Mouse (Mus musculus) layer of hippocampus, adult 11-12 months (tissue): ENCODE data around the gene Klb.

Source experiments
- DNase-seq: peaks from one replicate; pipeline ENCODE4 v3.0.0; 2022; ENCODE audit warnings: low spot score

Gene Klb

GRCm38 (mm10) chr5:65374746-65375145 lies 26.6 kb downstream of the Klb start:
- no peak for DNase-seq

DNA sequence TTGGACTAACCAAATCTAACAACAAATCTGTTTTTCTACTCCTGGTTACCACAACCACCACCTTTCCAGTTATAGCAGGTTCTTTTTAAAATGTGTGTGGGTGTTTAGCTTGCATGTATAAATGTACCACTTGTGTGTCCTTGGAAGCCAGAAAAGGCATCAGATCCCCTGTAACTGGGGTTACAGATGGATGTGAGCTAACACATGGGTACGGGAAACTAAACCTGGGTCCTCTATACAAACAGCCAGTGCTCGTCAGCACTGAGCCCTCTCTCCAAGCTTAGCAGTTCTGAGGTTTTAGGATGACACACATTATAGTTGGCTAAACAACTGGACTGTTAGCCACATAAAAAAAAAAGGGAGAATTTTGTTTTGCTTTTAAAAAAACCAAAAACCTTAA lies 37.6 kb downstream of the Klb start:
- no peak for DNase-seq

DNA sequence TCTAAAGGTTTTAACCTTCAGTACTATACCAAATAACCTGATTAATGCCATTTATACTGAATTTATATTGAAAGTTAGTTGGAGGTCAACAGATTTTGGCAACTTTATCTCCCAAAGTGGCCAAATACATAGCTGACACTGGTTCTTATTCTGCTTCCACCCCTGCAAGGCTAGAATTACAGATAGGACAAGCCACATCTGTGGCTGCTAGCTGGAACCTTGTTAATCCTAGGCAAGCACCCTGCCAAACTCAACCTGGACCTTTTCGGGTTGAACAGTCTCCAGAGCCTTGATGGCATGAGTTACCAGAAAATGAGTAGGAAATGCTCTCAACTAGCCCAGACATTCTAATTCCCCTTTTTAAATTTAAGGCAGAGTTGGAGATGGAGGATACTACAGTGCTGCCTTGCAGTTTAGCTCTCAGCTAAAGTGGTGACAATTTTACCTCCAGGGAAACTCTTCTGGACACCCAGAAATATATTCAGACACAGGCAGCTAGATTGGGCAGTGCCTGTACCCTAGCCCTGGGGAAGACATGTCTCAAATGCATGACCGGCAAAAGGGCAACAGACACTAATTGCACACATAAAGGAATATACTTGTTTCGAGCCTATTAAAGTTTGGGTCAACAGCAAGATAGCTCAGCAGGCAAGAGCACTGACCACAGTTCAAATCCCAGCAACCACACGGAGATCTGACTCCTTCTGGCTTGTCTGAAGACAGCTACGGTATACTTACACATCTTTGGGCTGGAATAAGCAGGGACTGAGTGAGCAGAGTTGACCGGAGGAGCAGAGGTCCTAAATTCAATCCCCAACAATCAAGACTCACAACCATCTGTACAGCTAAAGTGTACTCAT lies 39.1 kb downstream of the Klb start:
- no peak for DNase-seq

DNA sequence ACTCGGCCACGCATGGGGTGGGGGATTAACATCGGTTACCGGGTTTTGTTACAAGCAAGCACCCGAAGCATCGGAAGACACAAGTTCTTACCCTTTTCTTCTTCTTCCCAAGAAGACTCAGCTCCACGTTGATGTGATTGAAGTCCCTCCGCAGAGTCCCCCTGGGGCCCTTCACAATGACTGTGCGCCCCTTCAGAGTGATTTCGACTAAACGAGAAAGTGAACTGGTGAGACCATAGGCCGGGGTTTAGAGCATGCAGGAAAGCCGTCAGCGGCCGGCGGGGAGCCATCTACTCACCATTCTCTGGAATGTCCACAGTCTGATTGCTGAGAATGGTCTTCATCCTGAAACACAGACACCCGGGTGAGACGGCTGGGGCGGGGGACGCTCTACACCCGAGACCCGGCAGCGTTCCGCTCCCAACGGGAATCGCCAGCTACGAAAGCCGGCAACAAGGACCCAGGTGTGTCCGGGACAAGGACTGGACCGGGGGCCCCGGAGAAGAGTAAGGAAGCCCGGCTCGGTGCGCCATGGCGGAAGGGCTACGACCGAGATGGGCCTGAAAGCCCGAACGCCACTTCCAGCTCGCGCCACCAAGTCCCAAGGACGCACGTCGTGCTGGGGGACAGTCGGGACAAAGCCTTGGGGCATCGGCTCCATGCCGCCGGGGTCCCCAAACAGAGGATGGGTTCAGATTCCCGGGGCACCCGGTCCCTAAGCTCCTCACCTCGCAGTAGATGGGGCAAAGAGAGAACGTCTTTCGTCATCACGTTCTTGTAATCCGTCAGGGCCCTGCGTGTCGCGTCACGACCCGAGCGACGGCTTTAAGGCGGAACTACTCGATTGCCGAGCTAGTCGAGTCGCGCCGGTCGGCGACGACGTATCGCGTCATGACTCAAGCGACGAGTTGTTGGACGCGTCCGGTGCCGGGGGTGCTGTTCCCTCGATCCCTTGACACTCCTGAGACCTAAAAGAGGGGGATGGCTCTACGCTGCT lies 42.8 kb downstream of the Klb start, which contains the start of the genes Rpl9 and Lias:
TSS of gene Rpl9 (minus strand) at position 797 of the 997 bp plus-strand sequence.
TSS of gene Lias (plus strand) at position 850 of the 997 bp plus-strand sequence.
- peak; percentile 98 for DNase-seq

- no peak for DNase-seq
Observed at GRCm38 (mm10) chr5:65391753-65392152, 43.6 kb downstream of the Klb start.

GRCm38 (mm10) chr5:65394425-65394824 lies 46.3 kb downstream of the Klb start:
- DNase-seq = no peak

GRCm38 (mm10) chr5:65401251-65401994 lies 53.3 kb downstream of the Klb start:
- DNase-seq = peak; percentile 81

- no peak for DNase-seq
Observed at GRCm38 (mm10) chr5:65407989-65408388, 59.9 kb downstream of the Klb start.

- no peak for DNase-seq
Observed at GRCm38 (mm10) chr5:65415653-65416458, 67.7 kb downstream of the Klb start.

GRCm38 (mm10) chr5:65419136-65419535 lies 71.0 kb downstream of the Klb start:
- no peak for DNase-seq

GRCm38 (mm10) chr5:65420822-65421221 lies 72.7 kb downstream of the Klb start:
- no peak for DNase-seq

GRCm38 (mm10) chr5:65422803-65423202 lies 74.7 kb downstream of the Klb start:
- DNase-seq = no peak

DNA sequence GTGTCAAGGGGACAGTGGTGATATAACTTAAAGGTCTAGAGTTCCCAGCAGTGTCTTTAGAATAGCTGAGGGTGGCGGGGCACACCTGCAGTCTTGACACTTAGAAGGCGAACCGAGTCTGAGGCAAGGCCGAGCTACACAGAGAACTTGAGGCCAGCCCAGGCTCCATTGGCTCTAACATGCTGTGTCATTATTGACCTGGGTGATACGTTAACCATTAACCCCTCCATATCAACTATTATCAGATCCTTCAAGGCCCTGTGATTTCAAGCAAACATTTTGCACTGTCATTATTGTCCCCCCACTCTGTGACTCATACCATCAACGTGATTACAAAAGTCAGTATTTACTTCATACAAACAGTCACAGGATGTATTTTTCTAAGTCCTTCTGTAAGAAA lies 76.1 kb downstream of the Klb start:
- no peak for DNase-seq

DNA sequence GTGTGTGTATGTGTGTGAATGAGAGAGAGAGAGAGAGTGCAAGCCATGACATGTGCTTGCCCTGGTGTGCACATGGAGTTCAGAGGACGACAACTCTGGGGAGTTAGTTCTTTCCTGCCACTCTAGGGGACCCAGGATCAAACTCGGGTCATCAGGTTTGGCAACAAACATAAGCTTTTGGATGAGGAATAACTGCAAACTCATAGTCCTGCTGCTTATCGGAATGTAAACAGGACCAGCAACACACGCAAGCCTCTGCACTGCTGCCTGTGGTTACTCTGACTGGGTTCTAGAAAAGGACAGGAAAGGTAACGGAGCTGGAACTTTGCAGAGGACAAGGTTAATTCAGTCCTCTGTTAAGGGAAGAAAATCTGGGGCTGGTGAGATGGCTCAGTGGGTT lies 77.1 kb downstream of the Klb start:
- DNase-seq = no peak

GRCm38 (mm10) chr5:65428321-65428720 lies 80.2 kb downstream of the Klb start:
- DNase-seq = no peak

- no peak for DNase-seq
Observed at GRCm38 (mm10) chr5:65429441-65429840, 81.3 kb downstream of the Klb start.
